Mouse (Mus musculus) ovary, adult 10 weeks (tissue): ENCODE data around the gene Supt4a. TPM values are rescaled to one million over a fixed set of nuclear protein-coding genes. Genes with fewer than 3 reads are reported as not detected.

Experiments
- polyA plus RNA-seq: library from polyadenylated mRNA; stranded (reverse); fragments of 350-450 nt; fragmentation: Illumina TruSeq; extraction: RNeasy Lipid Tissue Mini Kit (QIAGEN cat#74804); gene quantifications from one replicate; pipeline ENCODE4 v1.2.3, GENCODE M21; 2014

The Supt4a gene
- polyA plus RNA-seq = 16.0 TPM

DNA sequence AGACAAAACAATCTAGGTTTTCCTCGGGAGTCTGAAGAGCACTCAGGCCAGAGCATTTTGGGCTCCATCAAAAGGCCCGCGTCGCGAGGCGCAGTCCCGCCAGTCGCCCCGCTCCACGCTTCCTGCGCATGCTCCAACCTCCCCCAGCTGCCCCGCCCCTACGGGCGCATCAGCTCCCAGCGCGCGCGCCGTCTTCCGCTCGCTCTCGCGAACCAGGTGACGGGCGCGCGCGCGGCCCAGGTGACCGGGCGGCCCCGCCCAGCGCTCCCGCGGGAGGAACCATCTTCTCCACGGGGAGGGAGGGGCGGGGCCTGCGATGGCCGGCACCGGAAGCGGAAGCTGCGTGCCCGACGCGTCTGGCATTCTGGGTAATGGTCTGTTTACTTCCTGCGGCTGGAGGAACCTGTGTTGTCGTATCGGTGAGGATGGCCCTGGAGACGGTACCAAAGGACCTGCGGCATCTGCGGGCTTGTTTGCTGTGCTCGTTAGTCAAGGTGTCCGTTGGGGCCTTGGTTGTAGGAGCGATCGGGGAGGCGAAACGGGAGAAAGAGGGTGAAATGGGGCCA lies at the start of gene Supt4a:
TSS of gene Supt4a (plus strand) at position 378 of the 566 bp plus-strand sequence.

DNA sequence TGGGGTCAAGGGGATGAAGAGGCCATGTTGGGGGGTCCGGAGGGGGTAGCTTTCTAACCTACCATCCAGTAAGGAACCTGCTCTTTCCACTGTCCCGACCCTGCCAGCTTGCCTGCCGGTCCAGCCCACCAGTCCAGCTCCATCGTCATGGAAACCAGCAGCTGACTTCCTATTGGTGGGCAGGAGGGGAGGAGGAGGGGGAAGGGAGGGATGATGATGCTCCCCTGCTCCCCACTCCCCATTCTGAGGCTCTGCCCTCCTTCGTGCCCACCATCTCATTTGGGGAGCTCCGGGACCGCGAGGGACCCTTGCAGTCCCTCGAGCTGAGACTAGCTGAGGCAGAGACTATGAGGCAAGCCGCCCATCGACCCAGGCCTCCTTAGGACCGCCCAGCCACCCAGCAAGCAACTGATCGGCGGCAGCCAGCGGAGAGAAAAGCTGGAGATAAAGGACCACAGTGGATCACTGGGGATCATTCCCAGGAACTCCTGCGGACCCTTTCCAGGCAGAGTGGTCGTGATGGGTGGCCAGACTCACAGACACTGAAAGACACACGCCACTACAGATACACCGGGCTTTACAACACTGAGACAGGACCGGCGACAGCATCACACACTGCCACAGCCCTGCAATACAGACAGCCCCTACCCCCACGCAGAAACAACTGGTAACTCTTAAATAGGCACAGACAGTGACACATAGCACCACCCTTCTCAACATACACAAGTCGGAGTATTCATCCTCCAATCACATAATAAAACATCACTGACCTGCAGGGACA lies 23.1 kb downstream of the Supt4a start, which contains the start of gene Tspoap1:
TSS of gene Tspoap1 (plus strand) at position 241 of the 781 bp plus-strand sequence.

Other genes with a start within 250 kb of the Supt4a start
- gene Gm11492, start 170.9 kb upstream of the Supt4a start, polyA plus RNA-seq = not detected
- gene Sept4, start 168.6 kb upstream of the Supt4a start, polyA plus RNA-seq = 4.3 TPM
- gene Mtmr4, start 145.4 kb upstream of the Supt4a start, polyA plus RNA-seq = 30.2 TPM
- 0.83 TPM for gene Hsf5, start 120.4 kb upstream of the Supt4a start, polyA plus RNA-seq
- gene Rnf43, start 74.8 kb upstream of the Supt4a start, polyA plus RNA-seq = 5.2 TPM
- 0.48 TPM for gene Tspoap1, start 23.0 kb downstream of the Supt4a start, polyA plus RNA-seq
- not detected for gene Mpo, start 56.0 kb downstream of the Supt4a start, polyA plus RNA-seq
- gene Lpo, start 90.7 kb downstream of the Supt4a start, polyA plus RNA-seq = not detected
- 2.1 TPM for gene Mks1, start 115.7 kb downstream of the Supt4a start, polyA plus RNA-seq
- not detected for gene Epx, start 138.0 kb downstream of the Supt4a start, polyA plus RNA-seq
- gene Olfr462, start 154.7 kb downstream of the Supt4a start, polyA plus RNA-seq = not detected
- gene Olfr463, start 159.8 kb downstream of the Supt4a start, polyA plus RNA-seq = not detected
- gene Olfr464, start 183.4 kb downstream of the Supt4a start, polyA plus RNA-seq = not detected
- 155 TPM for gene Dynll2, start 250.0 kb downstream of the Supt4a start, polyA plus RNA-seq